Mouse (Mus musculus) stomach, embryonic 14.5 days (tissue): ENCODE results near the gene Mrps10. TPM values are rescaled to one million over a fixed set of nuclear protein-coding genes. Genes with fewer than 3 reads are reported as not detected.
"Not testable (repeated sequence)": the region's sequence is repeated elsewhere in the genome, so short reads cannot be mapped to it uniquely, and the experiment has no call there.

Source experiments
- ATAC-seq: fragments of 200-750 bp; cut with Nextera tagmentation; 2 replicates; pipeline ENCODE4 v1.8.0; 2017; ENCODE audit warnings: low read depth, moderate TSS enrichment; ENCODE audit not compliant: insufficient number of reproducible peaks, insufficient read depth, low FRiP score
- H3K27ac ChIP-seq: fragments of 300-500 bp; sonication (generic); 2 replicates; pipeline ENCODE4 v1.5.1; 2014; ENCODE audit warnings: mild to moderate bottlenecking, low read length, moderate library complexity, mixed read lengths
- H3K27me3 ChIP-seq: fragments of 300-500 bp; sonication (generic); 2 replicates; pipeline ENCODE4 v1.6.1; 2014; ENCODE audit warnings: low read length, control low read depth, mixed read lengths; ENCODE audit not compliant: control insufficient read depth, insufficient read depth
- H3K36me3 ChIP-seq: fragments of 300-500 bp; sonication (generic); 2 replicates; pipeline ENCODE4 v1.6.1; 2014; ENCODE audit warnings: mild to moderate bottlenecking, control low read depth, low read length, moderate library complexity, mixed read lengths; ENCODE audit not compliant: control insufficient read depth, insufficient read depth
- H3K4me1 ChIP-seq: fragments of 300-500 bp; sonication (generic); 2 replicates; pipeline ENCODE4 v1.6.1; 2014; ENCODE audit warnings: low read length, control low read depth, mixed read lengths; ENCODE audit not compliant: control insufficient read depth, insufficient read depth
- H3K4me2 ChIP-seq: fragments of 300-500 bp; sonication (generic); replicated peaks from 2 replicates; pipeline ENCODE4 v1.6.1; 2014; ENCODE audit warnings: low read depth, low read length, control low read depth
- H3K4me3 ChIP-seq: fragments of 300-500 bp; sonication (generic); 2 replicates; pipeline ENCODE4 v1.5.1; 2014; ENCODE audit warnings: low read depth, low read length, control low read depth
- H3K9ac ChIP-seq: fragments of 300-500 bp; sonication (generic); replicated peaks from 2 replicates; pipeline ENCODE4 v1.6.1; 2014; ENCODE audit warnings: low read depth, mild to moderate bottlenecking, control low read depth, low read length, moderate library complexity, mixed read lengths
- H3K9me3 ChIP-seq: fragments of 300-500 bp; sonication (generic); 2 replicates; pipeline ENCODE4 v1.6.1; 2016; ENCODE audit warnings: low read depth, low read length, control low read depth; ENCODE audit not compliant: control insufficient read depth
- WGBS: fragments of 180-500 bp; shearing (Covaris S2); extraction: QIAGEN DNeasy Blood & Tissue Kit; methylation state at CpG from one replicate; pipeline ENCODE4 v1.1.7; 2014; 5-methylcytosine and 5-hydroxymethylcytosine counted together
- polyA plus RNA-seq: library from polyadenylated mRNA; unstranded; fragments of >200 nt; fragmentation: Nextera tagmentation; extraction: Ambion mirVana; gene quantifications from 2 replicates; pipeline ENCODE4 v1.2.1, GENCODE M21; 2014

The Mrps10 gene
- polyA plus RNA-seq, 1 experiment from 2014 or later, result 70.3 TPM

GRCm38 (mm10) chr17:47330616-47331015 is 38.1 kb upstream of the Mrps10 start:
- H3K27me3 ChIP-seq, result no peaks in the 10 kb centered on the region
- no peak overlapping the region for H3K27ac ChIP-seq
- no peaks in the 10 kb centered on the region for H3K9me3 ChIP-seq
- H3K4me1 ChIP-seq, result no peaks in the 10 kb centered on the region
- 86% methylated on average over 9 of the region's 9 CpGs for WGBS
- no peak for ATAC-seq
- no peak overlapping the region for H3K9ac ChIP-seq
- H3K4me3 ChIP-seq, result no peak overlapping the region
- peaks cover 44% of the 10 kb centered on the region for H3K36me3 ChIP-seq
- H3K4me2 ChIP-seq, result no peak overlapping the region

DNA sequence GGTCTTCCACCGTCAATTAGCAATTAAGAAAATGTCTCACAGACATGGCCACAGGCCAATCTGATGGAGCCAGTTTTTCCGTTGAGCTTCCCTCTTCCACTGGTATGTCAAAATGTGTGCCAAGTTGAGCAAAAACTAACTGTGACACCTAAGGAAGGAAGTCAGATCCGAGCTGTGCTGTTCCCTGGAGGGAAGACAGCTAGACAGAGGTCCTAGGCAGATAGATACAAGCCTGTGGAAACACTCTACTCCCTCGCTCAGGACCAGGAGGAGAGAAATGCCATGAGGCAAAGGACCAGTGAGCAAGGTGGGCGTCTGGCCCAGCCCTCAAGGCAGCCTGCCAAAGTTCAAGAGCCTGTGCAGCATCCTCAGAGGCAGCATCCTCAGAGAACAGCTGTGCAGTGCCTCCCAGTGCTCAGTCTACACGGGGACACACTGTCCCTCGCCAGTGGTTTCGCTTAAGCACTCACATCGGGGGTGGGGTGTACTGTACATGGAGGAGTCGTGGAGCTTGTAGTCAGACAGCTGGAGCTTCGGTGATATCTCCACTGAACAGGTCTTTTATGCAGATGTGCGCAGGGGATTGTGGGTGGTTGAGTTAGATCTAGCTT is 36.6 kb upstream of the Mrps10 start:
- H3K4me1 ChIP-seq, result no peaks in the 10 kb centered on the region
- H3K9ac ChIP-seq, result no peak overlapping the region
- H3K27ac ChIP-seq, result no peak overlapping the region
- WGBS, result 81% methylated on average over 12 of the region's 12 CpGs
- no peak overlapping the region for H3K4me2 ChIP-seq
- peaks cover 36% of the 10 kb centered on the region for H3K36me3 ChIP-seq
- no peak overlapping the region for H3K4me3 ChIP-seq
- H3K9me3 ChIP-seq, result no peaks in the 10 kb centered on the region
- H3K27me3 ChIP-seq, result no peaks in the 10 kb centered on the region
- no peak for ATAC-seq

- not testable (repeated sequence) for H3K9ac ChIP-seq, H3K27ac ChIP-seq, H3K27me3 ChIP-seq, H3K9me3 ChIP-seq, H3K4me2 ChIP-seq, ATAC-seq, H3K4me3 ChIP-seq, H3K4me1 ChIP-seq
- peaks cover 32% of the 10 kb centered on the region for H3K36me3 ChIP-seq
- WGBS, result 69% methylated on average over 5 of the region's 5 CpGs
These were observed 36.0 kb upstream of the Mrps10 start for GRCm38 (mm10) chr17:47332664-47333063.

DNA sequence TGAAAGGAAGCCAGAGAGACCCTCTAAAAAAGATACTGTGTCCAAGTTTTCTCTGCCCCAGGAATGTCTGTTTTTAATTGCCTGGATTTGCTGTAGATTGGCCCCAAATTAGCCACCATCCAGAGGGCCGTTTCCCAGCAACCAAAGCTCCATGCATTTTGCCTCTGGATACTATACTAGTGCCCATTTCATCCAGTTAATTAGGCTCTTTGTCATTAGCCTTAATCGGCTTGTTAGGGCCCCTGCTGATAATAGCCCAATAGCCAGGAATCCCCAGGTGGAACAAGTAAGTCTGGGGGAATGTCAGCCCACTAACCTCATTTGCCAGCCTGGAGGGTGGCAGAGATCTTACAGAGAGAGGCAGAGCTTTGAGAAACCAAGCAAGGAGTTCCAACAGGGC is 35.3 kb upstream of the Mrps10 start:
- H3K36me3 ChIP-seq, result peaks cover 33% of the 10 kb centered on the region
- no peak overlapping the region for H3K4me2 ChIP-seq
- H3K4me3 ChIP-seq, result no peak overlapping the region
- 86% methylated on average over 2 of the region's 2 CpGs for WGBS
- no peaks in the 10 kb centered on the region for H3K9me3 ChIP-seq
- H3K9ac ChIP-seq, result no peak overlapping the region
- no peaks in the 10 kb centered on the region for H3K27me3 ChIP-seq
- no peaks in the 10 kb centered on the region for H3K4me1 ChIP-seq
- H3K27ac ChIP-seq, result no peak overlapping the region
- ATAC-seq, result no peak

- no peak for ATAC-seq
- Histone ChIP-seq H3K9me3 (peaks cover 5% of the 10 kb centered on the region; the same call in 1 of the 2 replicates), H3K4me1 (no peaks in the 10 kb centered on the region), H3K36me3 (peaks cover 61% of the 10 kb centered on the region), H3K4me3 (no peak overlapping the region), H3K9ac (no peak overlapping the region), H3K4me2 (no peak overlapping the region), H3K27me3 (no peaks in the 10 kb centered on the region), H3K27ac (no peak overlapping the region)
- WGBS, result 86% methylated on average over 2 of the region's 2 CpGs
These were observed 25.6 kb upstream of the Mrps10 start for GRCm38 (mm10) chr17:47343121-47343520.

GRCm38 (mm10) chr17:47349721-47350319 is 18.9 kb upstream of the Mrps10 start:
- Histone ChIP-seq H3K27me3 (no peaks in the 10 kb centered on the region), H3K36me3 (peaks cover 70% of the 10 kb centered on the region), H3K4me3 (no peak overlapping the region), H3K9ac (no peak overlapping the region), H3K27ac (no peak overlapping the region), H3K4me2 (no peak overlapping the region), H3K4me1 (no peaks in the 10 kb centered on the region), H3K9me3 (peaks cover 33% of the 10 kb centered on the region)
- no peak for ATAC-seq
- WGBS, result 96% methylated on average over 3 of the region's 3 CpGs

- no peak overlapping the region for H3K27ac ChIP-seq
- H3K4me3 ChIP-seq, result no peak overlapping the region
- H3K9ac ChIP-seq, result no peak overlapping the region
- H3K4me2 ChIP-seq, result no peak overlapping the region
- no peaks in the 10 kb centered on the region for H3K9me3 ChIP-seq
- ATAC-seq, result no peak
- WGBS, result 59% methylated on average over 6 of the region's 6 CpGs
- peaks cover 50% of the 10 kb centered on the region for H3K36me3 ChIP-seq
- H3K27me3 ChIP-seq, result no peaks in the 10 kb centered on the region
- H3K4me1 ChIP-seq, result no peaks in the 10 kb centered on the region
These were observed 8.7 kb upstream of the Mrps10 start for GRCm38 (mm10) chr17:47359964-47360363.

DNA sequence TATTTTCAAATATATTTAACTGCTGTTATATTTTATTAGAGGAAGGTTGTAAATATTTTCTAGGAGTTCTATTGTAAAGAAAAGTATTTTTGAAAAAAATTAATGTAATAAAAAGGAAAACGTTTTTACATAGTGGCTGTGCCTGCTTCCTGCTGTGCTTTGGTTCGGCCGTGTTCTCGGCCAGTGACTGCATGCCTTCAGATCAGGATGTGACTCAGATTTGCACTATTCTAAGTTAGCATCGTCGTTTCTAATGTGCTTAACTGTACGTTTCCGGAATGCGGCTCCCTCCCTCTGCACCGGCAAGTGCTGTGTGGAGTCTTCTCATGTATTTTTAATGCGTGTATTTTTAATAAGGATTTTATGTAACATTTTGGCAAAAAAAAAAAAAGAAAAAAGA is 7.3 kb upstream of the Mrps10 start:
- Histone ChIP-seq H3K9ac (no peak overlapping the region), H3K9me3 (no peaks in the 10 kb centered on the region), H3K36me3 (peaks cover 36% of the 10 kb centered on the region), H3K4me2 (no peak overlapping the region), H3K4me3 (no peak overlapping the region), H3K27ac (no peak overlapping the region), H3K27me3 (no peaks in the 10 kb centered on the region), H3K4me1 (no peaks in the 10 kb centered on the region)
- WGBS, result 86% methylated on average over 11 of the region's 11 CpGs
- no peak for ATAC-seq

DNA sequence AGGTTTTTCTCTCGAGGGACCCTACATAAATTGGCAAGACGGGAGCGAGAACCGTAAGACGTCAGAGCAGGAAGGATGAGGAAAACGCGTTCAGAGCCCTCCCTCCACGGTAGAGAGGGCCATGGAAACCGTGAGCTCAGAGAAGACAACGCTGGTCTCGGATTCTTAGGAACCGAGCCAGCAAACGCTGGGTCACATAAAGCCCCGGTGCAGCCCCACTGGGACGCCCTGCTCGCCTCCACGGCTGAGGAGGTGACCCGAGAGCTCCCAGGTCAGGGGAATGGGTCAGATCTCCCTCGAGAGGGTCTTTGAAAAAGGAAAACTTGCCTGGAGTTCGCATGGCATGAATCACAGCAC is 378 bp downstream of the Mrps10 start:
- Histone ChIP-seq H3K4me1 (0 out of 2 replicates have a peak, but pooled peaks cover 3% of the 10 kb centered on the region), H3K9ac (peak overlapping the region; percentile 58), H3K4me3 (peak overlapping the region; percentile 83), H3K27ac (peak overlapping the region; percentile 33), H3K36me3 (peaks cover 16% of the 10 kb centered on the region), H3K4me2 (peak overlapping the region; percentile 85), H3K9me3 (no peaks in the 10 kb centered on the region), H3K27me3 (no peaks in the 10 kb centered on the region)
- ATAC-seq, result peak; percentile 38; the same call in 1 of the 2 replicates
- under 1% methylated on average over 20 of the region's 20 CpGs for WGBS
